Mouse (Mus musculus): ENCODE results near the gene Slc12a8.

Gene Slc12a8

DNA sequence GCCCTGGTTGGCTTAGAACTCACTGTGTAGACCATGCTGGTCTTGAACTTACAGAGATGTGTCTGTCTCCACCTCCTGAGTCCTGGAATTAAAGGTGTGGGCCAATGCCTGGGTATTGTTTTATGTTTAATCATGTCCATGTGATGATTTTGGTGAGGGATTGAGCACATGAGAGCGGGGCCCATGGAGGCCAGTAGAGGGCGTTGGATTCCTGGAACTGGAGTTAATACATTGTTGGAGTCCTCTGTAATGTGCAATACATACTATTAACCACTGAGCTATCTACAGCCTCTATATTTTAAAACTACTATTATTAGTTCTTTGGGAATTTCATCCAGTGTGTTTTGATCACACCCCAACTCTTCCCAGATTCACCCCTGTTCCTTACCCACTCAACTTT is 27.2 kb downstream of the Slc12a8 start:
- DNase-seq (ENCODE audit: extremely low spot score), result no peak

GRCm38 (mm10) chr16:33545530-33545929 is 28.4 kb downstream of the Slc12a8 start:
- no peak for DNase-seq (ENCODE audit: extremely low spot score)

DNA sequence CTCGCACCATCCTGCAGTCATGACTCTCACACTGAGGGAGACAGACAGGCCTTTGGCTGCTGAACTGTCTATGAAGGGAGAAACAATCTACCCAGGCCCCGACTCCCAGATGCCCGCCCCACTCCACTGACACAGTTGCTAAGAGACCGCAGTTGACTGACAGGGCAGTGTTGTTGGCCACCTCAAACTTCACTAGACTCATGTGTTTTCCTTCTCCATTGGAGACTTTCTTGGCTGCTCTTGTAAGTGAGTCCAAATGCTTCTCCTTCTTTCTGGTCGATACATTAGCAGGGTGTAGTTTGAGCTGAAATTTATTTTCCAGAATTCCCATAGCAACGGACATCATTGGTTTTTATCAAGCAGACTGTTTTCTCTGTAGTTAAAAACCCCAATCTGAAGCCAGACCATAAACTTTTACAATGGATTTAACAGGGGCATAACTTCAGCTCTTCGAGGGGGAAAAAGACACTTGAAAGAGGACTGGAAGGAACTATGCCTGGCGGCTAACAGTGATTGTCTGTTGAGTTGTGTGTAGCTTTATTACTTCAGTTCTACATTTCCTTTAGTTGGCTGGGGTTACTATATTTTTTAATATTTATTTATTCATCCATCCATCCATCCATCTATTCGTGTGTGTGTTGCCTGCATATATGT is 36.7 kb downstream of the Slc12a8 start:
- no peak for DNase-seq (ENCODE audit: extremely low spot score)

GRCm38 (mm10) chr16:33558121-33558520 is 41.0 kb downstream of the Slc12a8 start:
- no peak for DNase-seq (ENCODE audit: extremely low spot score)

- peak; percentile 88 for DNase-seq (ENCODE audit: extremely low spot score)
Observed at GRCm38 (mm10) chr16:33560281-33560680, 43.2 kb downstream of the Slc12a8 start.

GRCm38 (mm10) chr16:33561308-33562009 is 44.3 kb downstream of the Slc12a8 start:
- DNase-seq (ENCODE audit: extremely low spot score), result no peak

DNA sequence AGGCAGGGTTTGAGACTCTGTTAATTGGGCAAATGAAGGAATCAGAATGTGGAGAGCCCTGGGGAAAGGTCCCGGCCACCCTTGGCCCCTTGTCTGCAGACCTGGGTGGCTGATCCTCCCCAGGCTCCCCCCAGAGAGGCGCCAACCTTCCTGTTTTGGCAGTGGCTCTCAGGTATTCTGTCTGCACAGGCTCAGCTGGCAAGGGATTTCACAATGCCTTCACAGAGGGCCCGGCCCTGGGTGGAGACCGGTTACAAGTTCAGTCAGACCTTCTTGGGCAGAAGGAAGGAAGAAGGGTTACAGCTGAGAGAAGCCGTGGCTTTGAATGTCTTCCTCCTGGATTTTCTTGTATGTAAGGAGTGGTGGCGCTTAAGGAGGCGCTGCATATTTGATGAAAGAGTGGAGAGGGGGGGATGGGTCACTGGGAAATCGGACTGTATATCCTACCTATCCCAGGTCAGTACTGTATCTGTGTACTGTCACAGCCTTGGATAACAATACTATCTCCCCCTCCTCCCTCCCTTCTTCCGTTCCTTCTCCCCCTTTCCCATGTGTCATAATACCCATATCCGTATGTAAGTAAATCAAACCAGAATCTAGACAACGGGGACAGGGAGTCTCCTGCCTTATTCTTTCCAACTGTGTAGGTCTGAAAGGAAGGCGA is 45.9 kb downstream of the Slc12a8 start:
- no peak for DNase-seq (ENCODE audit: extremely low spot score)

GRCm38 (mm10) chr16:33563538-33564013 is 46.4 kb downstream of the Slc12a8 start:
- DNase-seq (ENCODE audit: extremely low spot score), result no peak

DNA sequence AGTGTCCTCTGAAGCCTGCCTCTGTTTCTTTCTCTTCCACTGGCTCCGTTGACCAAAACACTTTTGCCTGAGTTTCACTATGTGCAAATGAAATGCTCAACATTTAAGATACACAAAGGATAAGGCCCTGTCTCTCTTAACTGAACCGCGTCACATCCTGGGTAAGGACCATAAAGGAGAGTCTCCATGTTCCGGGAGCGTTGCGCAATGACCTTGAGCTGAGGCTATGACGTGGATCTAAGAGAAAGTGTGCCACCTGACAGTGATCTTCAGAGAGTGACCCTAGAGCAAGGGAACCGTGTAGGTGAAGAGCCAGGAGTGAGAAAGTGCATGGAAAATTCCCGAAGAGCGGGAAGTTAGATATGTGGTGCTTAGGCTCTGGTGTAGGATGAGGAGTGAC is 49.3 kb downstream of the Slc12a8 start:
- DNase-seq (ENCODE audit: extremely low spot score), result no peak

DNA sequence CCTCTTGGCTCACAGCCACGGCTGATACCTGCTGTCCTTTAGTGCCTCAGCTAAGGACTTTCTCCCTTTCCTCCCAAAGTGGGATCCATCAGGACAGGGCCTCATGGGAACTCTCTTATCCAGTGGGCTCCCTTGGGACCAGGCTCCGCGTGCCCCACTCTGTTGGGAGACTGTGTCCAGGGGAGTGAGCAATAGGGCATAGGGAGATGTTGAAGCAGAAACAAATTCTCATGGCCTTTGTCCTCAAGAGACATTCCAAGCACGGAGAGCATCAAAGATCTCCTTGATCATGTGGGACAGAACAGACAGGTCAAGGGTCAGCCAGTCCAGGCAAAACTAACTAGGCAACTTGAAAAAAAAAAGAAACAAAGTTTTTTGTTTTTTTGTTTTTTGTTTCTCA is 50.6 kb downstream of the Slc12a8 start:
- DNase-seq (ENCODE audit: extremely low spot score), result no peak

- no peak for DNase-seq (ENCODE audit: extremely low spot score)
Observed at GRCm38 (mm10) chr16:33568269-33569016, 51.3 kb downstream of the Slc12a8 start.

DNA sequence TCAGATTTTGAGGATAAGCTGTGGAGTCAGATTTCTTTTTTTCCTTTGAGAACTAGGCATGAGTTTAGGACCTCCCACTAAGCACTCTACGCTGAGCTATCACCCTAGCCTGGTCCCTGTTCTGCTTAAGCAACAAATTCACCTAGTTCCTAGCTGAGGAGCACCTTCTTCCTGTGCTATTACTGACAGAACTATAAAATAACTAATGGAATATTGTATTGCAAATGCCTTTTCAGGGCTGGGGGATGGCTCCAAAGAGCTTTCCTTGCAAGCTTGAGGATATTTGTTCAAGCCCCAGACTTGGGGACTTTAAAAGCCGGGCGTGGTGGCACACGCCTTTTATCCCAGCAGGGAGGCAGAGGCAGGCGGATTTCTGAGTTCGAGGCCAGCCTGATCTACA is 55.5 kb downstream of the Slc12a8 start:
- no peak for DNase-seq (ENCODE audit: extremely low spot score)

DNA sequence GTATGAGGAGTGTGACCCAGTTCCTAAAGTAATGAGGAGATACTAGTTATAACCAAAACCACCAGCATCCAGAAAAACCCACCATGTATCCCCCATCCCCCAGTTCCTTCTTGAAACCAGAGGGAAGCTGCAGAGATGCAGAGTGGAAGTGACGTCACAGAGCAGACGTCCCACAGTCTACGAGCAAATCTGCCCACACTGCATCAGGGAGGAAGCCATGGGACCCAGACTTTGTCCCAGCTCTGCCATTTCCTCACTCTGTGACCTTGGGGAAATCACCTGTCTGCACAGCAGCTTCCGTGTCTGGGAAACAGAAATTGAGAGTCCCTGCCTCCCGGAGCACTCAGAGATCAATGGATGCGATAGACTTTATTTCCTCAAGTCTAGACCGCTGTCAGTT is 56.6 kb downstream of the Slc12a8 start:
- DNase-seq (ENCODE audit: extremely low spot score), result no peak

- DNase-seq (ENCODE audit: extremely low spot score), result no peak
Observed at GRCm38 (mm10) chr16:33575728-33576127, 58.6 kb downstream of the Slc12a8 start.

GRCm38 (mm10) chr16:33576271-33577189 is 59.4 kb downstream of the Slc12a8 start:
- no peak for DNase-seq (ENCODE audit: extremely low spot score)

- no peak for DNase-seq (ENCODE audit: extremely low spot score)
Observed at GRCm38 (mm10) chr16:33578462-33578861, 61.3 kb downstream of the Slc12a8 start.

- no peak for DNase-seq (ENCODE audit: extremely low spot score)
Observed at GRCm38 (mm10) chr16:33580331-33580730, 63.2 kb downstream of the Slc12a8 start.

DNA sequence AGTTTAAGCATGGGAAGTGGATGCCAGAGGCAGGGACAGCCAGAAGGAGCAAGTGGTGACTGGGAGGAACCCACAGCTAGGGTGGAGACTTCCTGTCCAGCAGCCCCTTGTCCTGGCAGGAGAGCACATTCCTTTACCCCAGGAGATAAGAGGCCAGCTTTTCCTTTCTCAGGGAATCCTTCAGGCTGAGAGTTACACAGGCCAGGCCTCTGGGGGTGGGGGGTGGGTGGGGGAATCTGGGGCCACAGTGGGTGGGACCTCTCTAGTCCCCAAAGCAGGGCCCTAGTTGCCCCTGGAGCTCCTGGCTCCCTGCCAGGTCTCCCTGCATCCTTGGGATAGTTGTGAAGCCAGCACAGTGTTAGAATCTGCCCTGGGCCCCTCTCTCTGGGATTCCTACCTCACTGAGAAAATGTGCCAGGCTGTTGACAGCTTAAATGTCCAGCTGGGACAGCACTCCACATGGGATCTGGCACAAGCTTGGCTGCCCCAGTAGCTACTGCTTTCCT is 63.7 kb downstream of the Slc12a8 start:
- DNase-seq (ENCODE audit: extremely low spot score), result peak; percentile 43

DNA sequence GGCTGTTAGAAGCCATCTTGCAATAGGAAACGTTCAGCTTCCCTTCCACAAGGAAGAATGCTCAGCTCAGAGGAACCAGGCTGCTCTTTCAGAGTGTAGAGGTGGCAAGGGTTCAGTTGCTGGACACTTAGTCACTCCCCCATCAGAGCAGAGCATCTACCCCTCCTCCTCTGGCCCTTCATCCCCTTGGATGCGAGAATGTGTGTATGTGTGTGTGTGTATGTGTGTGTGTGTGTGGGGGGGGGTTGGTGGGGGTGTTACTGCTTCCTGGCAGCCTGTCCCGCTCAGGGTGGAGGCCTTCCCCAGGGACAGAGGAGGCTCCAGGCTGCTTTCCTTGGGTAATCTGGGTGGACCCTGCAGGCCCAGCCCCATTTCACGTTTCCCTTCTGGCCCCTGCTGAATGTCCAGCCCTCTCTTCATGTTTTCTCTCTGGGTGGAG is 64.6 kb downstream of the Slc12a8 start:
- DNase-seq (ENCODE audit: extremely low spot score), result no peak

- no peak for DNase-seq (ENCODE audit: extremely low spot score)
Observed at GRCm38 (mm10) chr16:33582495-33582894, 65.4 kb downstream of the Slc12a8 start.

DNA sequence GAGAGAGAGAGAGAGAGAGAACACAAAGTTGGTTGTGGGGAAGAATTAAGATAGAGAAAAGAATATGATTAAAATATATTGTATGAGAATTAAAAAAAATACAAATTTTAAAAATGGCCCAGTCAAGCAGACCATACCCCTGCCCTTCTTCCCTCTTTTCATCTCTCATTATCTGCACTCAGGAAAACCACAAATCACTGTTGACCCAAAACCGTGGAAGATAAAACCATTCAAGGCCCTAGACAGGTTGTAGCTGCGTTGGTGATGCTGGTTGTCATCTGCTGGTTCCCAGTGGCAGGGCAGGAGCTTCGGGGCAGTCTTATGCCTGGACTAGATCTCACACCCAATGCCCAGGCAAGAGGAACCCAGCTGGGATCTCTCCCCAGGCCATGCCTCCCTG is 66.2 kb downstream of the Slc12a8 start:
- no peak for DNase-seq (ENCODE audit: extremely low spot score)

Measured in embryo, embryonic 9.5 days (tissue).